Mouse (Mus musculus) MEL (cell line): Measurements from ENCODE around the gene Cpeb1.

Experiments
- CTCF ChIP-seq, 3 experiments: IDR thresholded peaks in 2 of 3; conservative IDR thresholded peaks in 1 of 3; 2 replicates each; pipeline ENCODE4 v1.5.1; 2011 to 2012; ENCODE audit warnings: low read length in 3 of 3, low read depth in 2 of 3, mild to moderate bottlenecking in 2 of 3, improper control_type of control experiment in 1 of 3, inconsistent platforms in 1 of 3, mixed read lengths in 1 of 3, moderate library complexity in 1 of 3; ENCODE audit not compliant: control insufficient read depth in 1 of 3, insufficient read depth in 1 of 3, poor library complexity in 1 of 3, severe bottlenecking in 1 of 3
- JUND ChIP-seq: IDR thresholded peaks from 2 replicates; pipeline ENCODE4 v1.6.1; 2011; ENCODE audit warnings: low read depth, mild to moderate bottlenecking, improper control_type of control experiment, low read length

DNA sequence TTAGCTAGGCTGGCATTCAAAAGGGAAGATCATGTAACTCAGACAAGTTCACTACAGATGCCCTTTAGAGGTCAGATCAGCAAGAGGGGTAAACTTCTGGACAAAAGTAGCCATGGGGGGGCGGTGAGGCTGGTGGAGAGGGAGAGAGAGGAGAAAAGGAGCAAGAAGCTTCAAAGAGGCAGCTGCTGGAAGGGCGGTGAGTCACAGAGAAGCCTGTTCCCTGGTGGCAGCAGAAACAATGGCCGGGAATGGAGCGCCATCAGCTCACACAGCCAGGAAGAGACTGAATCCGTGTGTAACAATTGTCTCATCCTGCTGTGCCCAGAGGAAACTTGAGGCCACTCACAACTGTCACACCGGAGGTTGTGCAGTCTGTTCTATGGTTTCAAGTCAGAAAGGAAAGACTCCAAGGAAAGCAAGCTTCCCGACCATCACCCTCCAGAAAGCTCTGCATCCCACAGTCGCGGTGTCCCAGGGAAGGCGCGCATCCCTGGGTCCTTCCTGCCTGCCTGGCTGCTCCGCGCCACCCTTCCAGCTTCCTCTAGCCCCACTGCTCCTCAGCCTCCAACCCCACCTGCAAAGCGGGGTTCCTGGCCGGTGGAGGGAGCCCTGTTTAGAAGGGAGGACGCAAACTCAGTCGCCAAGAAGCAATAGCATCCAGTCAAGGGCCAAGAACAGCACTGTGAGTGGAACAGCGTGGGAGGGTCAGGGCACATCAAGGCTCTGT is 119.4 kb downstream of the Cpeb1 start:
- no peak for TF ChIP-seq CTCF (IDR thresholded peaks at IDR 0.05 in 2 of 3, conservative IDR thresholded peaks at IDR 0.05 in 1 of 3; ENCODE audit: control insufficient read depth in 1 of 3, insufficient read depth in 1 of 3, low read depth in 2 of 3, low read length in 3 of 3, poor library complexity in 1 of 3, severe bottlenecking in 1 of 3)
- TF ChIP-seq JUND = no peak
